Mouse (Mus musculus): Measurements from ENCODE around the gene Nrd1.

Nrd1 gene

GRCm38 (mm10) chr4:109094269-109094668 is 93.8 kb downstream of the Nrd1 start:
- no peak for DNase-seq (ENCODE audit: low read depth)

GRCm38 (mm10) chr4:109098861-109099260 is 98.4 kb downstream of the Nrd1 start:
- no peak for DNase-seq (ENCODE audit: low read depth)

GRCm38 (mm10) chr4:109102574-109102973 is 102.1 kb downstream of the Nrd1 start:
- no peak for DNase-seq (ENCODE audit: low read depth)

- no peak for DNase-seq (ENCODE audit: low read depth)
Measured at GRCm38 (mm10) chr4:109103145-109103883, 102.9 kb downstream of the Nrd1 start.

GRCm38 (mm10) chr4:109105254-109105653 is 104.8 kb downstream of the Nrd1 start:
- DNase-seq (ENCODE audit: low read depth), result no peak

- DNase-seq (ENCODE audit: low read depth), result no peak
Measured at GRCm38 (mm10) chr4:109106034-109106433, 105.6 kb downstream of the Nrd1 start.

GRCm38 (mm10) chr4:109106594-109106993 is 106.1 kb downstream of the Nrd1 start:
- no peak for DNase-seq (ENCODE audit: low read depth)

- DNase-seq (ENCODE audit: low read depth), result no peak
Measured at GRCm38 (mm10) chr4:109109012-109109411, 108.6 kb downstream of the Nrd1 start.

- no peak for DNase-seq (ENCODE audit: low read depth)
Measured at GRCm38 (mm10) chr4:109109686-109110085, 109.2 kb downstream of the Nrd1 start.

GRCm38 (mm10) chr4:109110978-109111377 is 110.5 kb downstream of the Nrd1 start:
- no peak for DNase-seq (ENCODE audit: low read depth)

All from NIH3T3 (cell line).